Mouse (Mus musculus) E14TG2a.4 (cell line): ENCODE results near the gene Kansl1.

ENCODE experiments used
- H3K27me3 ChIP-seq: 2 replicates; pipeline ENCODE4 v1.6.1; 2014; ENCODE audit warnings: low read length, control low read depth; ENCODE audit not compliant: insufficient read depth
- H3K36me3 ChIP-seq: 2 replicates; pipeline ENCODE4 v1.6.1; 2014; ENCODE audit warnings: low read length, control low read depth; ENCODE audit not compliant: insufficient read depth
- H3K4me1 ChIP-seq: replicated peaks from 2 replicates; pipeline ENCODE4 v1.6.1; 2014; ENCODE audit warnings: low read depth, low read length, control low read depth
- H3K4me3 ChIP-seq: replicated peaks from 2 replicates; pipeline ENCODE4 v1.5.1; 2014; ENCODE audit warnings: mild to moderate bottlenecking, low read length
- H3K9me3 ChIP-seq: 2 replicates; pipeline ENCODE4 v1.6.1; 2014; ENCODE audit warnings: low read length, control low read depth
- CTCF ChIP-seq: conservative IDR thresholded peaks from 2 replicates; pipeline ENCODE4 v1.5.1; 2014; ENCODE audit warnings: low read length
- NANOG ChIP-seq: IDR thresholded peaks from 2 replicates; pipeline ENCODE4 v1.6.1; 2014; ENCODE audit warnings: borderline replicate concordance, low read length, mixed read lengths
- POU5F1 ChIP-seq: IDR thresholded peaks from 2 replicates; pipeline ENCODE4 v1.6.1; 2014; ENCODE audit warnings: low read length, borderline replicate concordance

Gene Kansl1

DNA sequence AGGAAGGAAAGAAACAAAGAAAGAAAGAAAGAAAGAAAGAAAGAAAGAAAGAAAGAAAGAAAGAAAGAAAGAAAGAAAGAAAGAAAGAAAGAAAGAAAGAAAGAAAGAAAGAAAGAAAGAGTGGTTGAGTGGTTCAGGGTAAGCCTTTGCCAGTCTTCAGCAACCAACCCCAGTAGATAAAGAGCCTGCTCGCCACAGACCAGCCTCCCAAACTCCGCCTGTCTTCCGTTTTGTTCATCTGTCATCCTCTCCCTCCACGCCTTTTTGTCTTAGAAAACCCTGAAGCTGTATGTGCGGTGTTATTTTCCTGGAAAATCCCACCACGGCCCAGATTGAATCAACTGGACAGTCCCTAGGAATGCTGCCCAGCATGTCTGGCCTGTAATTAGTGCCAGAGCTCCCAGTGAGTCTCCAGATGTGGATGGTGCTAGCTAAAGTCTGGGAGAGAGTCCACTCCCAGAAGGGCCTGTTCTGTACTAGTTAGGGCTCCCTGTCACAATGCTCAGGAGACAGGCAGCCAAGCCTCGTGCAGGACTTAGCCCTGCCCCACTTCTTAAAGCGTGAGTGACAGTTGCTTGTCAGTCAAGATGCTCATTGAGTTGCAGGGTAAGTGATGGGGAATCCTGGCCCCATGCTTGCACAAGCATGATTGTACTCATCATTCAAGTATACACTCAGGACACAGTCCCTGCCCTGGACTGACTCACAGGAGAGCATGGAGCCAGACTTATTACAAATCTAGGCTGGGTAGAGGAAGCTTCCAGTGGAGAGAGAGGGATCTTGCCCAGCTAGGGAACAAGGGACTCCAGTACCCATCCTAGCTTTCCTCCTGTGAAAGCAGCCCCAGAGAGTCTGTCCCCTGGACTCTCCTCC is 165.3 kb downstream of the Kansl1 start:
- H3K27me3 ChIP-seq, result no peaks in the 10 kb centered on the region
- H3K36me3 ChIP-seq, result peaks cover 20% of the 10 kb centered on the region
- H3K9me3 ChIP-seq, result no peaks in the 10 kb centered on the region
- peaks cover 96% of the 10 kb centered on the region for H3K4me1 ChIP-seq
- no peak overlapping the region for H3K4me3 ChIP-seq
- TF ChIP-seq CTCF (no peak), NANOG (no peak), POU5F1 (no peak)

DNA sequence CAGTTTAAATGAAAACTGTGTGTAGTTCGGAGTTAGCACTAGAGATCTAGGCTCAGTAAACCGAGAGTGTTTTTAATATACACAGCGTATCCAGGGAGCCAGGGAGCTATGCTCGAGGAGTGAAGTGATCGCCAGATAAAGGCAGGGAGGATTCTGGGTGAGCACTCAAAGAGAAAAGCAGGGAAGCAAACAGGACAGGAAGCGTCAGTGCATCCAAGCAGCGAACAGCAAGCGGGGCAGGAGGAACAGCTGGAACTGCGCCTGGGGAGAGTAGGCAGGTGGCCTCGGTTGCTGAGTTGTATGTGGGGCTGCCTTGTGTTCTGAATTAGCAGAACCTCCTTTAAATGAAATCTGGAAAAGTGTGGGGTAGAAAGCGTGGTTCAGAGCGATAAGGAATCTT is 166.0 kb downstream of the Kansl1 start:
- Histone ChIP-seq H3K36me3 (peaks cover 20% of the 10 kb centered on the region), H3K9me3 (no peaks in the 10 kb centered on the region), H3K4me3 (no peak overlapping the region; the same call in 1 of the 2 replicates), H3K27me3 (no peaks in the 10 kb centered on the region), H3K4me1 (peaks cover 97% of the 10 kb centered on the region)
- TF ChIP-seq POU5F1 (no peak), CTCF (no peak), NANOG (no peak)

DNA sequence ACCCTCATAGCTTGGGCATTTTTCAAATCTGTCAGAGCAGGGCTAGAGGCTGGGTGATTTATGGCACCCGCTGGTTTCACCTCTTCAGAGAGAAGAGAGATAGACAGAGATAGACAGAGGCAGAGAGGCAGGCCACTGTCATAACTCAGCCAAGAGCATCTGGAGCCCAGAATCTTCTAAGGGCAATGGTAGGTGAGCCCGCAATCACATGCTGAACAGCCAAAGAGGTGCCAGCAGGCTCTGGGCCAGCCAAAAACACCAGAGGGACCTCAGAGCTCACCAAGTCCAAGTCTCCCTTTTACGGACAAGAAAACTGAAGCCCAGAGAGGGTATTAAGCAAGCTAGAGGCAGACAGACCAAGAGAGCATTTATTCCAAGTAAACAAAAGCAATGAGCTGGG is 171.0 kb downstream of the Kansl1 start:
- 0 out of 2 replicates have a peak overlapping the region, but pooled peaks have one; percentile 20 for H3K4me3 ChIP-seq
- no peaks in the 10 kb centered on the region for H3K9me3 ChIP-seq
- no peaks in the 10 kb centered on the region for H3K27me3 ChIP-seq
- H3K4me1 ChIP-seq, result peaks cover 96% of the 10 kb centered on the region
- TF ChIP-seq CTCF (no peak), POU5F1 (no peak), NANOG (no peak)
- peaks cover 6% of the 10 kb centered on the region; the same call in 1 of the 2 replicates for H3K36me3 ChIP-seq

DNA sequence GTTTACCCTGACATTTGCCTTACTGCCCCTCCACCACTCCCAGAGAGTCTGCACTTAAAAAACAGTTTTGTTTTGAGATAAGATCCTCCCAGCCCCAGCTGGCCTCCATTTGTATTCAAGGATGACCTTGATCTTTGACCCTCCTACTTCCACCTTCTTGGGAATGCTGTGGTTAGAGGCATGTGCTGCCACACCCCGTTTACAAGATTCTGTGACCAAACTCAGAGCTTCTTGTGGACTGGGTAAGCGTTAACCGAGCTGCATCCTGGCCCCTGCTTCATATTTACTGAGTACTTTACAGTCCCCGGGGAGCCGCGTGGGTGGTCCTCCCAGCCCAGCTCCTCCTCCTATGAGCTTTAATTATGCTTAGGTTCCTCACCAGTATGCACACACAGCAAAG is 173.0 kb downstream of the Kansl1 start:
- peak overlapping the region; percentile 30 for H3K4me3 ChIP-seq
- H3K9me3 ChIP-seq, result no peaks in the 10 kb centered on the region
- H3K36me3 ChIP-seq, result no peaks in the 10 kb centered on the region
- TF ChIP-seq CTCF, result no peak
- no peak for TF ChIP-seq POU5F1
- peak; percentile 38; the same call in 1 of the 2 replicates for TF ChIP-seq NANOG
- H3K4me1 ChIP-seq, result peaks cover 96% of the 10 kb centered on the region
- H3K27me3 ChIP-seq, result no peaks in the 10 kb centered on the region

DNA sequence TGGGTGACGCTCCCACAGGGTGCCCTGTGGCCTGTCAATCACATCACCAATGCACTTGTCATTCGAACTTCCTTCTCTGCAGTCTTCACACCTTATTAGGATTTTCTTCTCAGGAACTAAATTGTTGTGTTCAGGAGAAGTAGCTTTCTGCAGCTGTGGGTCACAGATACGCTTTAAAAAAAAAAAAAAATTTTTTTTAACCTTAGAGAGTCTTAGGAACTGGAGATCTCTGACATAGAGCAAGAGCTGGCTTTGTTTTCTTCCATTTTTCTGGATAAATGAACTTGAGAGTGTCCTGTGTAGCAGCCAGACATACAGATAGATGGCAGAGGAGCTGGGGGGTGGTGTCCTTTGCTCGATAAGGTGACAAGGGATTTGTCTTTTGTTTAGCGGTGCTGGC is 173.5 kb downstream of the Kansl1 start:
- Histone ChIP-seq H3K4me1 (peaks cover 98% of the 10 kb centered on the region), H3K36me3 (no peaks in the 10 kb centered on the region), H3K9me3 (no peaks in the 10 kb centered on the region), H3K4me3 (peak overlapping the region; percentile 30), H3K27me3 (no peaks in the 10 kb centered on the region)
- TF ChIP-seq NANOG, result no peak
- no peak for TF ChIP-seq POU5F1
- TF ChIP-seq CTCF, result no peak

DNA sequence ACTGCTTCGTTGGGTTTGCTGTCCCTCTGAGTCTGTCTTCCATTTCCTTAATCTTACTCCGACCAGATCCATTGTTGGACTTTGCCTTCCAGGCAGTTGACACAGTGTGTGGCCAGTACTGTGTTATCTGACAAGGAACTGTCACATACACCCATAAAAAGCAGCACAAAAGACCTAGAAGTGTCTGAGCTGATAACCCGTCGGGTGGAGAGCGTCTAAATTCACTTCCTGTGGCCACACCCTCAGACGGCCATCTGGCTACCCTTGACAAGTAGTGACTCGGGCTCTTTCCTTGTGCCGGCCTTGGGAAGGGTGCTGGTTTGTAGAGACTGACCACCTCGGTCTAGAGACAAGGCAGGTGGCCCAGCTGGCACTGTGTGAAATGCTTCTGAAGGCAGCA is 175.4 kb downstream of the Kansl1 start:
- H3K4me3 ChIP-seq, result peak overlapping the region; percentile 14; the same call in 1 of the 2 replicates
- TF ChIP-seq CTCF (no peak), POU5F1 (no peak), NANOG (no peak)

DNA sequence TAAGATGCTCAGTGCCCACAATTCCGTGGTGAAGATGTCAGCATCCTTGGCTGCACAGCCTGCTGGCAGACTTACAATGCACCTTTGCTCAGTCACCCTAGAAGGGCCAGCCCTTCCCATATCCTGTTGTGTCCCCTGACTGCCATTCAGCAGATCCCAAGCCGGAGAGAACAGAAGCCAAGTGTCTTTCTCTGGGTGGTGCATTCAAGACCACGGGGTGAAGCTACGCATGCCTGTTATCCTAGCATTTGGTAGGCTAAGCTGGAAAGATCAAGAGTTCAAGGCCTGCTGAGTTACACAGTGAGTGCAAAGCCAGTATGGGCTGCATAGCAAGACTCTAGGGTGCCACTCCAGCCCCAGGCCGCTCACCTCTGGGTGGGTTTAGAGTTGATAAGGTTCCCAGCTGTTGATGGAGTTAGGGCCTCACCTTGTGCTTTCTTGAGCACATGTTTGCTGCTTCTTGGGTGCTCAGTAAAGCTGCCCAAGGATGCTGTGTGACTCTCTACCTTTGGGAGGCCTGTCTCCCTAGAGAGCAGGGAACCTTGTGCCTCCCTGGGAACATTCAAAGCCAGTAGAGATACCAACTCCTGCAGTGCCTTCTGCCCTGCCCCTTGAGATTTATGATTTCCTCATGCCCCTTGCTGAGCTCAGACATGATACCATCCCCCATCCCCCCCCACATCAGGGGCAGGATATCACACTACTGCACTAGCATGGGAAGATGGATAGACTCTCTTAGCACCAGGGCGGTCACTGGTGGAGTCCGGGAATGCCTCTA is 176.0 kb downstream of the Kansl1 start:
- Histone ChIP-seq H3K36me3 (no peaks in the 10 kb centered on the region), H3K4me1 (peaks cover 94% of the 10 kb centered on the region), H3K4me3 (peak overlapping the region; percentile 14; the same call in 1 of the 2 replicates), H3K9me3 (no peaks in the 10 kb centered on the region), H3K27me3 (no peaks in the 10 kb centered on the region)
- TF ChIP-seq CTCF (no peak), POU5F1 (no peak), NANOG (no peak)

More for the DNA sequence above, 175.4 kb downstream of the Kansl1 start:
- Histone ChIP-seq H3K27me3 (no peaks in the 10 kb centered on the region), H3K9me3 (no peaks in the 10 kb centered on the region), H3K36me3 (no peaks in the 10 kb centered on the region), H3K4me1 (peaks cover 94% of the 10 kb centered on the region)
